Mouse (Mus musculus) gonadal fat pad, adult 2 months (tissue): ENCODE results near the gene Mark4. TPM values are rescaled to one million over a fixed set of nuclear protein-coding genes. Genes with fewer than 3 reads are reported as not detected.

Experiments used
- DNase-seq: peaks from one replicate; pipeline ENCODE4 v3.0.0-alpha.2; 2012; ENCODE audit warnings: low read depth
- polyA plus RNA-seq: library from polyadenylated mRNA; depleted of rRNA; stranded (reverse); fragments of >200 nt; gene quantifications from 2 replicates; pipeline ENCODE4 v1.2.3, GENCODE M21; 2012

The Mark4 gene
- polyA plus RNA-seq, 1 experiment: 12.1 TPM

- no peak for DNase-seq
Measured at GRCm38 (mm10) chr7:19437048-19437447, 21.6 kb downstream of the Mark4 start.

- DNase-seq: no peak
Measured at GRCm38 (mm10) chr7:19436276-19436675, 22.3 kb downstream of the Mark4 start.

- no peak for DNase-seq
Measured at GRCm38 (mm10) chr7:19432475-19432874, 26.1 kb downstream of the Mark4 start.

- DNase-seq: no peak
Measured at GRCm38 (mm10) chr7:19430402-19430801, 28.2 kb downstream of the Mark4 start.

DNA sequence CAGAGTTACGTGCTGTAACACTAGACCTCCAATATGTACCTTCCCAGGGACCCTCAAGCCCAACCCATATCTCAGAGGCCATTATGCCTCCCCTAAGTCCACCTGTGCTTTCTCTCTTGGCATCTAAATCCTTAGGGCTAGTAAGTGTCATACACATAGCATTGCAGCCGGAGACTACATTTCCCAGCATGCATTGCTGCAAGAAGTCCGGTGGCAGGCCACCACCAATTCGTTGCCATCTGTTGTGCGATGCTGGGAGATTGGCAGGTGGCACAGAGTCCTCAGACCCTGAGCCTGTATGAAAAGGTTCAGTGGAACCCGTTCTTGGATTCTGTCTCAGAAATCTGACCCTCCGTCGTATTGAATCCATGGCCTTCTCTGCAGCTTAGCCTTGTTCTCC lies 28.9 kb downstream of the Mark4 start:
- DNase-seq: no peak

DNA sequence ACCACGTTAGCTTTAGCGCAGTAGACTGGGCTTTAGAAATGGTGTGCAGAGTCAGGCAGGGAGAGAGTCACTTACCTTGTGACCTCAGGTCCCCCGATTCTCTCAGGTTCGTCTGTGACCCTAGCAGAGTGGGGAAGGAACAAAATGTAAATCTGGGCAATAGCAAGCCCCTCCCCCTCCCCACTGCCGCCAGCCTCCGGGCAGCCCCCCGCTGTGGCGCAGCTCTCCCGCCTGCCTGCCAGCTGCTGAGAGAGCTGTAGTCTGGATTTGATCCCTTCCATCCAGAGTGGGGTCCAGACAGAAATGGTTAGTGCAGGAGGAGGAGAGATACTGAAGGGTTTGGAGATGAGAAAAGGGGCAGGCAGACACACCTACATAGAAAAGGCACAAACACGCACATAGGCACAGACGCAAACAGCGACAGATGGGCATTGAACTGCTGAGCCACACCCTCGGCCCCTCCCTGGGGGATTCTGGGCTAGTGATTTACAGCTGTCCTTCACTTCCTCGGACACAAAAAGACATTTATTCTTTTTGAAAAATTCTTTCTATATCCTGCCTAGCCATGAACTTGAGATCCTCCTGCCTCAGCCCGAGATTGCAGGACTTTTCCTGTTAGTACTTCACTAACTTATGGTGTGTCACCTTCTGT lies 30.5 kb downstream of the Mark4 start:
- no peak for DNase-seq

GRCm38 (mm10) chr7:19426888-19427287 lies 31.7 kb downstream of the Mark4 start:
- DNase-seq: no peak

GRCm38 (mm10) chr7:19426349-19426748 lies 32.3 kb downstream of the Mark4 start:
- no peak for DNase-seq

DNA sequence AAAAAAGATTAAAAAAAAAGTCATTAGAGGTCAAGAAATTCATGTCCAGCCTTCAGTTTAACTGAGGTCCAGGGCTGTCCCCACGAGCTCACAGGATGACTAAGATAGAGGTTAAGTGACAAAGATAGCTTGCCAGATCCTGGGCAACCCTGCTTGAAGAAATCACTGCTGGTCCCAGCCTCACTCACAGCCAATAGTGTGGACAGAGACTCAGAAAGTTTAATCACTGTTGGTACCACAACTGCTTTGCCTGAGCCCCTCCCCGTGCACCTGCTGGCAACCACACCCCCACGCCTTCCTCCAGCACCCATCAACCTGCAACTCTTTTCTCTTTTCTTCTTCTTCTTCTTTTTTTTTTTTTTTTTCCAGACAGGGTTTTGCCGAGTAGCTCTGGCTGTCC lies 34.6 kb downstream of the Mark4 start:
- DNase-seq: no peak

GRCm38 (mm10) chr7:19423083-19423482 lies 35.5 kb downstream of the Mark4 start:
- no peak for DNase-seq

GRCm38 (mm10) chr7:19420821-19421636 lies 37.6 kb downstream of the Mark4 start:
- no peak for DNase-seq

DNA sequence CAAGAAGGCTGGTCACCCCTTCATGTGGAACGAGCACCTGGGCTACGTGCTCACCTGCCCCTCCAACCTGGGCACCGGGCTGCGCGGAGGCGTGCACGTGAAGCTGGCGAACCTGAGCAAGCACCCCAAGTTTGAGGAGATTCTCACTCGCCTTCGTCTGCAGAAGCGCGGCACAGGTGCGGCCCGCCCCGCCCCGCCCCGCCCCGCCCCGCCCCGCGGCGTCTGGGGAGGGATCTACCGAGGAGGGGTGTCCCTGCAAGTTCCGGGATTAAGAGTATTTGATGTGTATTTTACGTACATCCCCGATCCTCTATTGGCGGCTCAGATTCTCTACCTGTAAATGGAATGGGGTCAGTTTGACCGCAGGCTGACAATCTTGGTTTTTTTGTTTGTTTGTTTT lies 38.5 kb downstream of the Mark4 start:
- no peak for DNase-seq

DNA sequence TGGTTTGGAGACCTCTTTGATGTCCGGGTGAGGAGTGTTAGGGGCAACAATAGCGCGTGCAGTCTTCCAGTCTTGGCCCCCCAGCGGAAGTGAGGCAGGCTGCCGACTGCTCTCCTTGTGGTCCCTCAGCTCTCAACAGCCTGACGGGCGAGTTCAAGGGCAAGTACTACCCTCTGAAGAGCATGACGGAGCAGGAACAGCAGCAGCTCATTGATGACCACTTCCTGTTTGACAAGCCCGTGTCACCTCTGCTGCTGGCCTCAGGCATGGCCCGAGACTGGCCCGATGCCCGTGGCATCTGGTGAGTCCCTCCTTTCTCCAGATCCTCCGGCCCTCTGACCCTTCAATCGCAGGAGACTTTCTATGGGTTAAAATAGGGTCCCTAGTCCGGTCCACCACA lies 42.0 kb downstream of the Mark4 start:
- DNase-seq: no peak

GRCm38 (mm10) chr7:19413525-19413924 lies 45.1 kb downstream of the Mark4 start:
- no peak for DNase-seq

DNA sequence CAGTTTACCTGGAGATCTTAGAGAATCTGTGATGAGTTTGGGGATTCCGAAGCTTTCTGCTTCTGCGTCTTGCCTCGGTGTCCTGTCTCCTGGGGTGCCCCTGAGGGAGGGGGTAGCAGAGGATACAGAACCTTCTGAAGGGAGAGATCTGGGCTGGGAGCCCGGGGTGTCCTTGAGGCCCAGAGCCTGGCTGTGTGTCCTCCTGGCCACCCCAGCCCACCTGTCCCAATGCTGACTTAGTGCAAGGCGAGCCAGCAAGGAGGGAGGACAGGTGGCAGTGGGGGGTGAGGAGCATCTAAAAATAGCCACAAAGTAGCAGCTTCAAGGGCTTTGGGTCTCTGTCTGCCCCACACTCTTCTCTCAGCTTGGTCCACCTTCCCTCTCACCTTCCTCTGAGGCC lies 46.8 kb downstream of the Mark4 start:
- no peak for DNase-seq

- DNase-seq: no peak
Measured at GRCm38 (mm10) chr7:19410766-19411344, 47.8 kb downstream of the Mark4 start.

DNA sequence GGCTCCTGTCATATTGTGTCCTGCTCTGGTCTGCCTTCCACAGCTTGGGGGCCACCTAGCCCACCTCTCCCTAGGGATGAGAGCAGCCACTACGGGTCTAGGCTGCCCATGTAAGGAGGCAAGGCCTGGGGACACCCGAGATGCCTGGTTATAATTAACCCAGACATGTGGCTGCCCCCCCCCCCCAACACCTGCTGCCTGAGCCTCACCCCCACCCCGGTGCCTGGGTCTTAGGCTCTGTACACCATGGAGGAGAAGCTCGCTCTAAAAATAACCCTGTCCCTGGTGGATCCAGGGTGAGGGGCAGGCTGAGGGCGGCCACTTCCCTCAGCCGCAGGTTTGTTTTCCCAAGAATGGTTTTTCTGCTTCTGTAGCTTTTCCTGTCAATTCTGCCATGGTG lies 48.9 kb downstream of the Mark4 start:
- no peak for DNase-seq

DNA sequence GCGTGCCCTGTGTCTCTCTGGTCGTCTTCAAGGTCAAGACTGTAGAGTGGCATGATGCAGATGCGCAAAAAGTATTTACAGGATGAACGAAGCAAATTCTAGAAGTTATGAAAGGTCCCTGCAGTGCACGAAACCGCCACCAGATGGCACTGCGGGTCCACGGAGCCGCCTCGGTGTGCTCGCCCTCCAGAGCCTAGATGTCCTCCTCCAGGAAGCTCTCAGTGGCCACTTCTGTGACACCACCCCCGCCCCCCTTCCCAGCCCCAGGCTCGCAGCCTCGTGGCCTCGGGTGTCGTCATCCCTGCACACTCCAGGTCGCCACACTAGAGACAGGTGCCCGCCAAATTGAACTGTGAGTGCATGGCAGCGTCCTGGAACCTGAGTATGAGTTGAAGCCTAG lies 53.2 kb downstream of the Mark4 start:
- no peak for DNase-seq

DNA sequence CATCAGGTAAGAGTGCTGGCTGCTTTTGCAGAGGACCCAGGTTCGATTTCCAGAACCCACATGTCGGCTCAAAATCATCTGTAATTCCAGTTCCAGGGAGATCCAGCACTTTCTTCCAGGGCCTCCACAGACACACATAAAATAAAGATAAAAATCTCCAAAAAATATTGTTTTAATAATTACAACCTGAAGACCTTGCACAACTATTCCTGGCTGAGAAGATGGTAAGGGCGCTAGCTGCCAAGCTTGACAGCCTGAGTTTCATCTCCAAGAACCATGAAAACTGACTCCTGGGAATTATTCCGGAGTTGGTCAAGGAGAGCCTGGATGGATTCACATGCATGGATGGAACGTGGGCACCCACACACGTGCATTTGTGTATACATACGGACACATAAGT lies 54.1 kb downstream of the Mark4 start, which contains the start of gene Ckm:
TSS of gene Ckm (plus strand) at position 301 of the 400 bp plus-strand sequence.
- no peak for DNase-seq

DNA sequence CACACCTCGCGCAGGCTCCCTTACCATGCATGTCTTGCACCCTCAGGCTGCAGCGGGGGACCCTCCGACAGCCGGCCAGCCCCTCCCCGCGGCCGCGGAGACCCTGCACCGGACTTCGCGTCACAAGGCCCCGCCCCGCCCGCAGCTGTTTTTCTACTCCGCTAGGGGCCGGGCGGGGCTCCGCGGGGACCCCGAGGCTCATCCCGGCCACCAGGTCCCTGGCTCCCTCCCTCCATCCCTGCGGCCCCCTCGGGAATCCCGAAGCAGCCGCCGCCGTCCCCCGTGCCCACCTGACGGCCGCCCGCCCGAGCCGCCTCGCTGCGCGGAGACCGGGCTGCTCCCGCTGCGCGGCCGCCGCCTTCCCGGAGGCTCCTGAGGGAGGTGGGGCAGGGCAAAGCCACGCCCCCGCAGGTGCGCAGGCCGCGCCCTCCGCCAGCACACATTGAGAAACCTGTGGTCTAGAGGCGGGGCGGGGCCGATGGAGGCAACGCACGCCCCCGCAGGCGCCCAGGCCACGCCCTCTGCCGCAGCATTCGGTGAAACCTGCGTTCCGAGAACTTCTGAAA lies 54.8 kb downstream of the Mark4 start, which contains the start of gene Klc3:
TSS of gene Klc3 (minus strand) at position 374 of the 566 bp plus-strand sequence.
- no peak for DNase-seq

DNA sequence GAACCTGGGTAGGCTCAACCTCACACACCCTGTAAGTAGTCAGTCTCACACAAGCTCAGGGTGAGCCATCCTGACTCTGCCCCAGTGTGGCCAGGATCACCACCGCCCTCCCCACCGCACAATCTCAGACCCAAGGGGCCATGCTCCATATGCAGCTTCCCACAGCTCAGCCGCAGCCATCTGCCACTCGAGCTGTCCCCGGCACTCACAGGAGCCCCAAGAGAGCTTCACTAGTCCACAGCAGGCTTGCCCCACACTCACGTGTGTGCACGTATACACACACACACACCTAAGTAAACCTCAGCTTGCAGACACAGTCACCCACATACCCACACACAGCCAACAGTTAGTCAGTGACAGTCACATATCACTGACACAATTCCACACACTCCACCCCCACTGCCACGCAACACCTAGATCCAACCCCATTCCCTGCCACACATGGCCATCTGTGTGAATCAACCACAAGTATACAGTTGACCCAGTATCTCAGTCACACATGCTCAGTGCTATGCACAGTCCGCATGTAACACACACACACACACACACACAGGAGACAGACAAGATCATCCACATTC lies 56.0 kb downstream of the Mark4 start:
- DNase-seq: no peak

GRCm38 (mm10) chr7:19400946-19401345 lies 57.7 kb downstream of the Mark4 start:
- DNase-seq: no peak
